Mouse (Mus musculus) limb, embryonic 14.5 days (tissue): Measurements from ENCODE around the gene Dock9. TPM values are rescaled to one million over a fixed set of nuclear protein-coding genes. Genes with fewer than 3 reads are reported as not detected.

Source experiments
- ATAC-seq: fragments of 200-750 bp; cut with Nextera tagmentation; 2 replicates; pipeline ENCODE4 v1.8.0; 2017; ENCODE audit warnings: low read depth, moderate number of reproducible peaks, moderate TSS enrichment; ENCODE audit not compliant: low FRiP score
- DNase-seq: peaks from one replicate; pipeline ENCODE4 v3.0.0-alpha.2; 2015; ENCODE audit warnings: low spot score
- H3K27ac ChIP-seq: fragments of 300-500 bp; sonication (generic); replicated peaks from 2 replicates; pipeline ENCODE4 v1.5.1; 2014; ENCODE audit warnings: low read depth, mild to moderate bottlenecking, low read length, moderate library complexity, mixed read lengths
- H3K27me3 ChIP-seq: fragments of 300-500 bp; sonication (generic); 2 replicates; pipeline ENCODE4 v1.6.1; 2014; ENCODE audit warnings: low read length, mixed read lengths; ENCODE audit not compliant: control insufficient read depth, insufficient read depth
- H3K36me3 ChIP-seq: fragments of 300-500 bp; sonication (generic); 2 replicates; pipeline ENCODE4 v1.6.1; 2014; ENCODE audit warnings: mild to moderate bottlenecking, low read length, moderate library complexity, mixed read lengths; ENCODE audit not compliant: control insufficient read depth, insufficient read depth
- H3K4me1 ChIP-seq: fragments of 300-500 bp; sonication (generic); 2 replicates; pipeline ENCODE4 v1.6.1; 2014; ENCODE audit warnings: antibody characterized with exemption, low read length, mixed read lengths; ENCODE audit not compliant: control insufficient read depth, insufficient read depth
- H3K4me2 ChIP-seq: fragments of 300-500 bp; sonication (generic); replicated peaks from 2 replicates; pipeline ENCODE4 v1.6.1; 2014; ENCODE audit warnings: low read depth, mild to moderate bottlenecking, low read length, moderate library complexity; ENCODE audit not compliant: severe bottlenecking
- H3K4me3 ChIP-seq: fragments of 300-500 bp; sonication (generic); replicated peaks from 2 replicates; pipeline ENCODE4 v1.5.1; 2014; ENCODE audit warnings: low read length
- H3K9ac ChIP-seq: fragments of 300-500 bp; sonication (generic); 2 replicates; pipeline ENCODE4 v1.6.1; 2014; ENCODE audit warnings: mild to moderate bottlenecking, low read depth, low read length, moderate library complexity; ENCODE audit not compliant: severe bottlenecking
- H3K9me3 ChIP-seq: fragments of 300-500 bp; sonication (generic); 2 replicates; pipeline ENCODE4 v1.6.1; 2016; ENCODE audit warnings: low read length; ENCODE audit not compliant: control insufficient read depth
- POLR2A ChIP-seq: fragments of 200-500 bp; IDR thresholded peaks from 2 replicates; pipeline ENCODE4 v1.8.0; 2012; ENCODE audit warnings: inconsistent platforms, mild to moderate bottlenecking, moderate library complexity, borderline replicate concordance; ENCODE audit not compliant: insufficient read depth, insufficient read length; ENCODE audit errors: extremely low read depth
- WGBS: fragments of 180-500 bp; shearing (Covaris S2); extraction: QIAGEN DNeasy Blood & Tissue Kit; methylation state at CpG from one replicate; pipeline ENCODE4 v1.1.7; 2014; 5-methylcytosine and 5-hydroxymethylcytosine counted together
- polyA plus RNA-seq, 2 experiments: library from polyadenylated mRNA; depleted of rRNA in 1 of 2; stranded (reverse) in 1 of 2; unstranded in 1 of 2; fragments of >200 nt; fragmentation: Nextera tagmentation in 1 of 2; extraction: Ambion mirVana in 1 of 2; gene quantifications; 2 replicates each; pipeline versions ENCODE4 v1.2.1 to v1.2.3; 2012 to 2014

Gene Dock9
- polyA plus RNA-seq, 2 experiments, result 13.8 to 19.7 TPM

GRCm38 (mm10) chr14:121822506-121822905 lies 24.9 kb upstream of the Dock9 start:
- no peak overlapping the region for H3K4me3 ChIP-seq
- H3K4me2 ChIP-seq, result no peak overlapping the region
- WGBS, result 75% methylated on average over 8 of the region's 8 CpGs
- H3K4me1 ChIP-seq, result peaks cover 9% of the 10 kb centered on the region; the same call in 1 of the 2 replicates
- H3K9ac ChIP-seq, result no peak overlapping the region
- no peaks in the 10 kb centered on the region for H3K27me3 ChIP-seq
- no peak overlapping the region for H3K27ac ChIP-seq
- no peak for TF ChIP-seq POLR2A
- DNase-seq, result no peak
- no peaks in the 10 kb centered on the region for H3K9me3 ChIP-seq
- no peaks in the 10 kb centered on the region for H3K36me3 ChIP-seq
- no peak for ATAC-seq

DNA sequence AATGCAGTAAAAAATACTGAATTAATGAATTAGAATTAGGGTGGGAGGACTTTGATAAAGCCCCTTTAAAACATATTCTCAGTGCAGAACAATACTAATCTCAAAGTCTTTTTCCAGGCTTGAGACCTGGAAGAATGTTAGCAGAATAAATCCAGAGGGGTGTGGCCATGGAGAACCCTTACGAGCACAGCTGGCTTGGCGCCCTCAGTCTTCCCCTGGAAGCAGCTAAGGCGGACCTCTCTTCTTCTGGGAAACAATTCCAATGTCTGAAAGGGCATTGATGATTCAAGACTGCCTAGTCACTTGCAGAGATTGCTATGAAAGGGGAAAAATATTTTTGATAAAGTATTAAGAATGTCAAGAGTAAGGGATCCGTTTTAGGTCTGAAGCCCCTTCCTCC lies 9.2 kb upstream of the Dock9 start:
- Histone ChIP-seq H3K36me3 (no peaks in the 10 kb centered on the region), H3K4me2 (no peak overlapping the region), H3K27me3 (no peaks in the 10 kb centered on the region), H3K4me3 (no peak overlapping the region), H3K4me1 (no peaks in the 10 kb centered on the region), H3K9ac (no peak overlapping the region), H3K9me3 (no peaks in the 10 kb centered on the region), H3K27ac (no peak overlapping the region)
- ATAC-seq, result no peak
- 62% methylated on average over 4 of the region's 4 CpGs for WGBS
- no peak for DNase-seq
- no peak for TF ChIP-seq POLR2A

DNA sequence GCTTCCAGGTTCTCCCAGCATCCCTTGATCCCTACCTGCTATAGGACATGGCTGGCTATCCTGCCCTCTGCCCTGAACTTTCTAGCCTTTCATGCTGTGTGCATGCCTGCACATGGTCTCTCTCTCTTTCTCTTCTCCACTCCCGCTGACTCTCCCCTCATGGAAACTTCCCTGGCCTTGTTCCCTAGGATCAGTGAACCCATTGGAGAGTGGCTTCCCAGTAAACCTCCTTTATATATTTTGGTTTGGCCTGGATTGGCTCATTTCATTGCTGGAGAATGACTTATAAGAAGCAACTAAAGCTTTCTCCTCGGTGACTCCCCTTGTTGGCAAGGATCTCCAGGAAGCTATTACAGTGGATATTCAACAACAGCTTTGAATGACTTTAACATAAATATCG lies 8.7 kb upstream of the Dock9 start:
- 69% methylated on average over 3 of the region's 3 CpGs for WGBS
- no peaks in the 10 kb centered on the region for H3K4me1 ChIP-seq
- H3K4me3 ChIP-seq, result no peak overlapping the region
- ATAC-seq, result no peak
- no peak overlapping the region for H3K4me2 ChIP-seq
- H3K36me3 ChIP-seq, result no peaks in the 10 kb centered on the region
- H3K9me3 ChIP-seq, result no peaks in the 10 kb centered on the region
- H3K27ac ChIP-seq, result no peak overlapping the region
- no peak for TF ChIP-seq POLR2A
- no peak overlapping the region for H3K9ac ChIP-seq
- no peak for DNase-seq
- H3K27me3 ChIP-seq, result no peaks in the 10 kb centered on the region

- no peak overlapping the region for H3K4me2 ChIP-seq
- no peaks in the 10 kb centered on the region for H3K9me3 ChIP-seq
- no peak overlapping the region for H3K27ac ChIP-seq
- H3K4me1 ChIP-seq, result no peaks in the 10 kb centered on the region
- TF ChIP-seq POLR2A, result no peak
- WGBS, result 81% methylated on average over 4 of the region's 4 CpGs
- no peaks in the 10 kb centered on the region for H3K27me3 ChIP-seq
- no peak overlapping the region for H3K4me3 ChIP-seq
- no peaks in the 10 kb centered on the region for H3K36me3 ChIP-seq
- DNase-seq, result no peak
- no peak overlapping the region for H3K9ac ChIP-seq
- no peak for ATAC-seq
Observed at GRCm38 (mm10) chr14:121804461-121804860, 6.8 kb upstream of the Dock9 start.

GRCm38 (mm10) chr14:121800962-121801361 lies 3.3 kb upstream of the Dock9 start:
- Histone ChIP-seq H3K36me3 (no peaks in the 10 kb centered on the region), H3K4me1 (no peaks in the 10 kb centered on the region), H3K4me2 (no peak overlapping the region), H3K27me3 (peaks cover 10% of the 10 kb centered on the region), H3K9ac (no peak overlapping the region), H3K4me3 (no peak overlapping the region), H3K27ac (no peak overlapping the region), H3K9me3 (no peaks in the 10 kb centered on the region)
- WGBS, result 11% methylated on average over 2 of the region's 2 CpGs
- ATAC-seq, result no peak
- no peak for TF ChIP-seq POLR2A
- DNase-seq, result no peak

GRCm38 (mm10) chr14:121799112-121799511 lies 1.5 kb upstream of the Dock9 start:
- Histone ChIP-seq H3K36me3 (no peaks in the 10 kb centered on the region), H3K9me3 (no peaks in the 10 kb centered on the region), H3K9ac (no peak overlapping the region), H3K27me3 (peaks cover 18% of the 10 kb centered on the region), H3K4me1 (no peaks in the 10 kb centered on the region), H3K4me2 (no peak overlapping the region), H3K4me3 (no peak overlapping the region), H3K27ac (no peak overlapping the region)
- TF ChIP-seq POLR2A, result no peak
- ATAC-seq (no peak), DNase-seq (no peak)
- 56% methylated on average over 7 of the region's 7 CpGs for WGBS
